Mouse (Mus musculus): ENCODE measurements around the gene Helz.

- TF ChIP-seq CTCF (IDR thresholded peaks at IDR 0.05; ENCODE audit: extremely low read depth, insufficient read depth, insufficient read length, insufficient replicate concordance): no peak
- no peak for TF ChIP-seq POLR2A (IDR thresholded peaks at IDR 0.05; ENCODE audit: low read depth, low read length)
Measured at GRCm38 (mm10) chr11:107682694-107683355, 135.1 kb downstream of the Helz start.

Data from spleen, adult 2 months (tissue).